Mouse (Mus musculus): ENCODE results near the gene Cpt1b.
"Not testable (repeated sequence)": the region's sequence is repeated elsewhere in the genome, so short reads cannot be mapped to it uniquely, and the experiment has no call there.

Cpt1b gene

GRCm38 (mm10) chr15:89431806-89432205 is 6.1 kb upstream of the Cpt1b start:
- DNase-seq (ENCODE audit: low read depth) = no peak

- no peak for DNase-seq (ENCODE audit: low read depth)
Measured at GRCm38 (mm10) chr15:89431271-89431670, 5.6 kb upstream of the Cpt1b start.

- DNase-seq (ENCODE audit: low read depth) = not testable (repeated sequence)
Measured at GRCm38 (mm10) chr15:89430771-89431170, 5.1 kb upstream of the Cpt1b start.

- peak; percentile 41 for DNase-seq (ENCODE audit: low read depth)
Measured at GRCm38 (mm10) chr15:89430341-89430740, 4.7 kb upstream of the Cpt1b start.

GRCm38 (mm10) chr15:89429352-89430221 is 3.9 kb upstream of the Cpt1b start, which contains the start of the genes C730034F03Rik, Gm44502 and Chkb:
Gene C730034F03Rik (plus strand): TSS chr15:89429589.
Gene Gm44502 (minus strand): TSS chr15:89429696.
Gene Chkb (minus strand): TSS chr15:89429908.
- DNase-seq (ENCODE audit: low read depth) = peak; percentile 97

- DNase-seq (ENCODE audit: low read depth) = no peak
Measured at GRCm38 (mm10) chr15:89428821-89429351, 3.2 kb upstream of the Cpt1b start.

GRCm38 (mm10) chr15:89428136-89428790 is 2.6 kb upstream of the Cpt1b start:
- no peak for DNase-seq (ENCODE audit: low read depth)

GRCm38 (mm10) chr15:89426716-89427115 is 1.1 kb upstream of the Cpt1b start:
- no peak for DNase-seq (ENCODE audit: low read depth)

GRCm38 (mm10) chr15:89424621-89425020 is 1.0 kb downstream of the Cpt1b start:
- DNase-seq (ENCODE audit: low read depth) = no peak

GRCm38 (mm10) chr15:89421938-89422337 is 3.7 kb downstream of the Cpt1b start:
- DNase-seq (ENCODE audit: low read depth) = no peak

GRCm38 (mm10) chr15:89415282-89415681 is 10.4 kb downstream of the Cpt1b start:
- no peak for DNase-seq (ENCODE audit: low read depth)

GRCm38 (mm10) chr15:89410118-89410517 is 15.5 kb downstream of the Cpt1b start, which contains the start of gene Syce3:
Gene Syce3 (minus strand): TSS chr15:89410503.
- no peak for DNase-seq (ENCODE audit: low read depth)

- DNase-seq (ENCODE audit: low read depth) = no peak
Measured at GRCm38 (mm10) chr15:89406691-89407090, 19.0 kb downstream of the Cpt1b start.

- no peak for DNase-seq (ENCODE audit: low read depth)
Measured at GRCm38 (mm10) chr15:89404831-89405623, 20.6 kb downstream of the Cpt1b start.

- DNase-seq (ENCODE audit: low read depth) = no peak
Measured at GRCm38 (mm10) chr15:89402471-89402870, 23.2 kb downstream of the Cpt1b start.

GRCm38 (mm10) chr15:89399716-89400115 is 25.9 kb downstream of the Cpt1b start:
- DNase-seq (ENCODE audit: low read depth) = no peak

- DNase-seq (ENCODE audit: low read depth) = no peak
Measured at GRCm38 (mm10) chr15:89398146-89398545, 27.5 kb downstream of the Cpt1b start.

GRCm38 (mm10) chr15:89396883-89397282 is 28.8 kb downstream of the Cpt1b start:
- DNase-seq (ENCODE audit: low read depth) = no peak

GRCm38 (mm10) chr15:89390081-89390480 is 35.6 kb downstream of the Cpt1b start:
- DNase-seq (ENCODE audit: low read depth) = no peak

- DNase-seq (ENCODE audit: low read depth) = no peak
Measured at GRCm38 (mm10) chr15:89387127-89387526, 38.5 kb downstream of the Cpt1b start.

GRCm38 (mm10) chr15:89384617-89385016 is 41.0 kb downstream of the Cpt1b start, which contains the start of gene Klhdc7b:
Gene Klhdc7b (plus strand): TSS chr15:89384917.
- no peak for DNase-seq (ENCODE audit: low read depth)

- no peak for DNase-seq (ENCODE audit: low read depth)
Measured at GRCm38 (mm10) chr15:89379429-89379828, 46.2 kb downstream of the Cpt1b start.
